Mouse (Mus musculus) lung, embryonic 15.5 days (tissue): ENCODE measurements at regions not wholly inside any gene's neighbourhood (a gene's known extent, or its start where the extent isn't known, plus 50 kb on each side); places are given as distances from the start of the nearest gene placed in this dataset.
"Not testable (repeated sequence)": the region's sequence is repeated elsewhere in the genome, so short reads cannot be mapped to it uniquely, and the experiment has no call there.

Source experiments
- ATAC-seq: fragments of 200-750 bp; cut with Nextera tagmentation; 2 replicates; pipeline ENCODE4 v1.8.0; 2017; ENCODE audit warnings: moderate number of reproducible peaks, borderline replicate concordance; ENCODE audit not compliant: low FRiP score, low TSS enrichment; ENCODE audit errors: extremely low read depth
- H3K27ac ChIP-seq: fragments of 300-500 bp; sonication (generic); 2 replicates; pipeline ENCODE4 v1.5.1; 2015; ENCODE audit warnings: moderate library complexity, mild to moderate bottlenecking, inconsistent platforms
- H3K27me3 ChIP-seq: fragments of 300-500 bp; sonication (generic); 2 replicates; pipeline ENCODE4 v1.6.1; 2015; ENCODE audit warnings: inconsistent platforms
- H3K36me3 ChIP-seq: fragments of 300-500 bp; sonication (generic); 2 replicates; pipeline ENCODE4 v1.6.1; 2015; ENCODE audit warnings: inconsistent platforms
- H3K4me1 ChIP-seq: fragments of 300-500 bp; sonication (generic); 2 replicates; pipeline ENCODE4 v1.6.1; 2015; ENCODE audit warnings: inconsistent platforms
- H3K4me2 ChIP-seq: fragments of 300-500 bp; sonication (generic); 2 replicates; pipeline ENCODE4 v1.6.1; 2015; ENCODE audit warnings: inconsistent platforms, mild to moderate bottlenecking, moderate library complexity
- H3K4me3 ChIP-seq: fragments of 300-500 bp; sonication (generic); 2 replicates; pipeline ENCODE4 v1.5.1; 2015; ENCODE audit warnings: mild to moderate bottlenecking, inconsistent platforms
- H3K9ac ChIP-seq: fragments of 300-500 bp; sonication (generic); 2 replicates; pipeline ENCODE4 v1.6.1; 2015; ENCODE audit warnings: inconsistent platforms
- H3K9me3 ChIP-seq: fragments of 300-500 bp; sonication (generic); 2 replicates; pipeline ENCODE4 v1.6.1; 2016; ENCODE audit warnings: inconsistent platforms
- WGBS: fragments of 180-500 bp; shearing (Covaris S2); methylation state at CpG from one replicate; pipeline ENCODE4 v1.1.7; 2015; 5-methylcytosine and 5-hydroxymethylcytosine counted together

DNA sequence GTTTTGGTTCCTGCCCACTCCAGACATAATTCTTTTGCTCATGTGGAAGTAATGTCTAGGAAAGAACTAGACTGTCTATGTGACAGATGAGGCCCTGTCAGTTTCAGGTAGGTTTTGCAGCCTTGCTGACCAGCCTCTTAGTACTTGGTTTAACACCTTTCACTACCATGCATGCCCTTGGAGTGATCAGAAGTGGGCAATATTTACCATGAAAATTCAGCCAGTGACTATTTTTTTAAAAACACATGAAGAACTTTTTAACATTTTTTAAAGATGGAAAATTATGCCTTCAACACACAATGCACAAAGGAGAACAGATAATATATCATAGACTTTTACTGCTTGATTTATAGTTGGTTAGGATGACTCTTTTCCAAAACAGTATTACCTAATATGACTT is 58.1 kb downstream of the Cox7c start:
- Histone ChIP-seq H3K4me2 (no peak overlapping the region), H3K27ac (no peak overlapping the region), H3K4me3 (no peak overlapping the region), H3K4me1 (no peaks in the 10 kb centered on the region), H3K9me3 (no peaks in the 10 kb centered on the region), H3K9ac (no peak overlapping the region), H3K27me3 (no peaks in the 10 kb centered on the region), H3K36me3 (no peaks in the 10 kb centered on the region)
- ATAC-seq = no peak

DNA sequence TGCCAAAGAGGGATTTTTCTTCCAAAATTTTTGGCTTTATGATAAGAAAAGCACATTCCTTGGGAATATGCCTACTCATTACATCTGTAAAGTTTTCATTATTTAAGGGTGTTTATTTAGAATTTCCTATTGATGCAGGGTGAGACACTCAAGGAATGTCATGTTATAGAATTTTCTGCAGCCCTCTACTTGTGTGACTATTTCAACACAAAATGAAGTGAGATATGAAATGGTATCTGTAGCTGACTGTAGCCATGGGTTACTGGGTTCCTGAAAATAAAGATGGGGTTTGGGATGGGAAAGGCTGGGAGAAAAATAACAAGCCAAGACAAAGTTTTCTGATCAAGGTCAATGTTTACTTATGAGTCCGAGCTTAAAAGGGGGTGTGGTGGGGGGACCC is 64.6 kb downstream of the Cox7c start:
- H3K27me3 ChIP-seq = no peaks in the 10 kb centered on the region
- H3K27ac ChIP-seq = 0 out of 2 replicates have a peak overlapping the region, but pooled peaks have one; percentile 11
- H3K9ac ChIP-seq = no peak overlapping the region
- no peak overlapping the region for H3K4me3 ChIP-seq
- no peak overlapping the region for H3K4me2 ChIP-seq
- WGBS = 11% methylated on average over 1 of the region's 1 CpGs
- H3K36me3 ChIP-seq = no peaks in the 10 kb centered on the region
- no peaks in the 10 kb centered on the region for H3K9me3 ChIP-seq
- no peaks in the 10 kb centered on the region for H3K4me1 ChIP-seq
- peak; percentile 90; the same call in 1 of the 2 replicates for ATAC-seq

DNA sequence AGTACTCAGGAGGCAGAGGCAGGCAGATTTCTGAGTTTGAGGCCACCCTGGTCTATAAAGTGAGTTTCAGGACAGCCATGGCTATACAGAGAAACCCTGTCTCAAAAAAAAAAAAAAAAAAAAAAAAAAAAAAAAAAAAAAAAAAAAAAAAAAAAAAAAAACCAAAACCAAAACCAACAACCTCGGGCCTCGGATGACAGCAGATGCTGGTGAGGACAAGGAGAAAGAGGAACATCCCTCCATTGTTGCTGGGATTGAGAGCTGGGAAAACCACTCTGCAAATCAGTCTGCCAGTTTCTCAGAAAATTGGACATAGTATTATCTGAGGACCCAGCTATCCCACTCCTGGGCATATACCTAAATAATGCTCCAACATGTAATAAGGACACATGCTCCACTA is 82.7 kb downstream of the Cox7c start:
- H3K4me3 ChIP-seq, H3K27me3 ChIP-seq, H3K27ac ChIP-seq, ATAC-seq, H3K9ac ChIP-seq, H3K4me2 ChIP-seq, H3K36me3 ChIP-seq, H3K4me1 ChIP-seq, H3K9me3 ChIP-seq: not testable (repeated sequence)
- 67% methylated on average over 2 of the region's 2 CpGs for WGBS

DNA sequence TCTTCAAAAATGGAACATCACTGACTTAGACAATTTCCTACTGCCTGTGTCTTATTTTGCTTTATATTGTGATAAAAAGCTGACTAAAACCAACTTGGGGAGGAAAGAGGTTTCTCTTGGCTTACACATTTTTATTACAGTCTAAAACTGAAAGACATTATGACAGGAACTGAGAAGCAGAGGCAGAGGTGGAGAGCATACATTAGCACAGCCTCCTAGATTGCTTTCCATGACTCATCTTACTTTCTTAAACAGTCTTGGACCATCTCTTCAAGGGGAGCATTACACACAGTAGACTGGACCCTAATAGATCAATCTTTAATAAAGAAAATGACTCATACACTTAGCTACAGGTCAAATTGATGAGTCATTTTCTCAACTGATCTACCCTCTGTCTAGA is 91.4 kb downstream of the Cox7c start:
- Histone ChIP-seq H3K4me1 (no peaks in the 10 kb centered on the region), H3K4me2 (no peak overlapping the region), H3K4me3 (no peak overlapping the region), H3K36me3 (no peaks in the 10 kb centered on the region), H3K27me3 (no peaks in the 10 kb centered on the region), H3K9me3 (no peaks in the 10 kb centered on the region), H3K27ac (no peak overlapping the region), H3K9ac (no peak overlapping the region)
- no peak for ATAC-seq

DNA sequence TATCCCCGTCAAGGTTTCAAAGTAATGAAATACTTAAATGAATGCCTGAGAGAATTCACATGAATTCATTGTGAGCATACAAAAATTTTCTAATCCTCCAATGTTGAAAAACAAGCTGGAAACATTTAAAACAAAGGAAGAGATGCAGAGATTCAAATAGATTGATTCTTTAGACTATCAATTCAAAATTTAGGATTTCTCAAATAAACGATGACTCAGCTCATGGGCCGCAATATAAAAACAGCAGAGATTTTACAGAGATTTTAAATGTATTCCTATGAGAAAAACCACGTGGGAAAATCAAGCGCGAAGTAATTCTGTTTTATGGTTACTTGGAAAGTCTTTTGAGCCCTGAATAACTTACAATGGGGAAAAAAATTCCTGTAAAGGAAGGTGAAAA is 93.8 kb downstream of the Cox7c start:
- WGBS = 84% methylated on average over 6 of the region's 6 CpGs
- Histone ChIP-seq H3K27me3 (no peaks in the 10 kb centered on the region), H3K36me3 (no peaks in the 10 kb centered on the region), H3K27ac (no peak overlapping the region), H3K9me3 (no peaks in the 10 kb centered on the region), H3K4me1 (no peaks in the 10 kb centered on the region), H3K4me2 (no peak overlapping the region), H3K9ac (no peak overlapping the region), H3K4me3 (no peak overlapping the region)
- no peak for ATAC-seq

DNA sequence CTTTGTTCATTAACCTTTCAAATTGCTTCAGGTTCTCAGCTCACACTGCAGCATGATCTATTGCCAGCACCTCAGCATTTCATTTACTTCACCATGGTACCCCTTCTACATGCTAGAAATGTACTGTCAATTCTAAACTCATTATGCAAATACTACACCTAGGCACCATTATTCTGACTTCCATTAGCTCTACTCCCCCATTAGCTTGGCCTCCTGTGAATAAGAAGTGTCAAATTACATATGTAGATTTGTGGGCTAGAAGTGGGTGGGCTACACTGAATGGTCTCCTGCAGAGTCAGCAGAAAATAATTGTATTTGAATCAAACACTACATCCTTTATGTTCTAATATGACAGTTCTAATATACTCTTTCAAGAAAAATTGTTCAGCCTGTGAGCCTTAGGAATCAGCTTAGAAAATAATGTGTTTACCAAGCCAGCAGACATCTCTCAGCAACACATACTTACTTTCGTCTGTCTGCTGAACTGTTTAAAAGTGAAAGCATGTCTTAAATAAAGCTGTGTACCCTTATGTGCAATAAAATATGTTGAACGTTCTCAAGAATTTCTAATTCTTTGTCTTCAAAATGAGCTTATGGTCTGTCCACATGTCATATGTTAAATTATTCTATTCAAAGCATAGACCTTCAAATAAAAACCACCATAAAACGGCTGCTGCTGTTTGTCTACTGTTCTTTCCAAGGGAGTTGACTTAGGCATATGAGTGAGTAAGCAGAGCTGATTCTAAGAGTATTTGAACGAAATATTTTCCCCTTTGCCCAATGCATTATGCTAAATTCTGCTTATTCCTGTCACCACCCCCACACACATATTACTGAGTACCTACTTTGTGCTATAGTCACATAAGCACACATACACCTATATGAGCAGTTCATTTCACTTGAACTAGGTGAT is 119.6 kb downstream of the Cox7c start:
- H3K4me1 ChIP-seq = no peaks in the 10 kb centered on the region
- no peak overlapping the region for H3K4me2 ChIP-seq
- no peaks in the 10 kb centered on the region for H3K9me3 ChIP-seq
- H3K27me3 ChIP-seq = no peaks in the 10 kb centered on the region
- H3K36me3 ChIP-seq = no peaks in the 10 kb centered on the region
- peak; percentile 91; the same call in 1 of the 2 replicates for ATAC-seq
- H3K4me3 ChIP-seq = no peak overlapping the region
- 29% methylated on average over 4 of the region's 4 CpGs for WGBS
- no peak overlapping the region for H3K9ac ChIP-seq
- H3K27ac ChIP-seq = peak overlapping the region; percentile 63; the same call in 1 of the 2 replicates

DNA sequence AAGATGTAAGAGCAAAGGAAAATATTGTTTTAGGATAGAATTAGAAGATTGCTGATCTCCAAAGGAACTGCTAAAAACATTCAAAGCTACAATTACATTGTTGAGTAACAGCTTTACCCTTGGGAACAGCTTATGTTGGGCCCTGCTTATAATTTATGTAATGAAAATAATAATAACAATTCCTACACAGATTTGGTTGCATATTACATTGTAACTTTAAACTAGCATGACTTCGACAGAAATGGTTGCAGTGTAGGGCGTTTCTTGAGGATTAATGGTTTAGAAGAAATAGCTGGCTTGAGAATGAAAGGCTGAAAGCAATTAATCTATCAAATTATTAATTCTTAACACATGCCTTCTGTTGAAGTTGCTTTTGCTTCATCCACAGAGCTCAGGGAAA is 120.4 kb downstream of the Cox7c start:
- H3K4me3 ChIP-seq = no peak overlapping the region

DNA sequence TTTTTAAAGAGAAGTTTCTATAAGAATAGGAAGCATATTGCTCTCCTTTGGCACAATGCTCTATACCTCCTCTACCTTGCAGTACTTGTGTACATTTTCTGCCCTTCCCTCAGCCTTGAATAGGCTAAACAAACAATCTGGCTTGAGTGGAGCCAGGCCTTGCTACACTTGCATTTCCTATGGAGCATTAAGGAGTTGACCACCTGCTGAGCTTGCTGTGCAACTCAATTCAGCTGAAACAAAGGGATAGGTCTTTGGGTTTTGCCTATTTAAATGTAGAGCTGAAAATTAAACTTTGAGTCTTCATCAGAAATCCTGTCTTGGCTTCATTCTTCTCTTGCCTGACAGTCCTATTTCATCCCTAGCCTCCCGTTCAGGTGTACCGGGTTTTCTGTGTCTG is 124.0 kb downstream of the Cox7c start:
- no peak for ATAC-seq
- Histone ChIP-seq H3K27me3 (no peaks in the 10 kb centered on the region), H3K9me3 (no peaks in the 10 kb centered on the region), H3K4me1 (no peaks in the 10 kb centered on the region), H3K4me2 (no peak overlapping the region), H3K4me3 (no peak overlapping the region), H3K27ac (no peak overlapping the region), H3K9ac (no peak overlapping the region), H3K36me3 (no peaks in the 10 kb centered on the region)
- 88% methylated on average over 2 of the region's 2 CpGs for WGBS

More for the DNA sequence above, 120.4 kb downstream of the Cox7c start:
- ATAC-seq = no peak
- no peaks in the 10 kb centered on the region for H3K27me3 ChIP-seq
- no peaks in the 10 kb centered on the region for H3K9me3 ChIP-seq
- H3K4me1 ChIP-seq = no peaks in the 10 kb centered on the region
- H3K4me2 ChIP-seq = no peak overlapping the region
- no peaks in the 10 kb centered on the region for H3K36me3 ChIP-seq
- peak overlapping the region; percentile 63; the same call in 1 of the 2 replicates for H3K27ac ChIP-seq
- no peak overlapping the region for H3K9ac ChIP-seq
- 49% methylated on average over 2 of the region's 2 CpGs for WGBS

DNA sequence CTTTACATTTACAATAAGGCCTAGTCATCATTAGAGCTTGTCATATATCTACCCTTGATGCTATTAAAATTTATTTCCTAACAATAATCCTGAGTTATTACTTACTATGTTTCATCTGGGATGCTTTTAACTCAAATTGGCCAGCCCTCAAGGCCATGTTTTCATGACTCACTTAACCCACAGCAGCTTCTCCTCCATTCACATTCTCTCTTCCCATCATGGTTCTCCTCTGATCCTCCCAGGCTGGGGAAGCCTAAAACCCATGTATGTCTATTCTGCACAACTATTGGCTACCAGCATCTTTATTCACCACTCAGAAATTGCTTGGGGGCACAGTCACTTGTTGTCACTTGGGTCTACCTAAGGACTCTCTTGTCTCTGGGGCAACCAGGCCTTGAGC is 144.9 kb downstream of the Cox7c start:
- Histone ChIP-seq H3K9me3 (no peaks in the 10 kb centered on the region), H3K36me3 (no peaks in the 10 kb centered on the region), H3K27me3 (no peaks in the 10 kb centered on the region), H3K27ac (no peak overlapping the region), H3K9ac (no peak overlapping the region), H3K4me3 (no peak overlapping the region), H3K4me2 (no peak overlapping the region), H3K4me1 (no peaks in the 10 kb centered on the region)
- ATAC-seq = no peak

DNA sequence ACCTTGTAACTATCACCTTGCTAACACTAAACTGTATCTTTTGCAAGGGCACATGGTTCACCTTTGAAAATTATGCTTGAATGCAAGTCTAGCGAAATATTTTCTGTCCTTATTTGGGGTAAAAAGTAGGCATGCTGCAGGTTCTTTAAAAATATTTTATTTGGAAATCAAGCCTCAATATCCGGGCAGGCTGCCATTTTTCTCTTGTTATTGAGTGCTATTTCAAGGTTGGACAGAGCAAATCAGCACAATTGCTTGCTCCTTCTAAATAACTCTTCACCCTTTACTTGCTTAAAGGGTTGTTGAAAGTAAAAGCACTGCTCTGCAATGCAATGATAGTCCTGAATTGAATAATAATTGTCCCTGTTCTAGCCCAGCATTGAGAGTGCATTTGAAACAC is 149.0 kb downstream of the Cox7c start:
- Histone ChIP-seq H3K9ac (no peak overlapping the region), H3K27me3 (no peaks in the 10 kb centered on the region), H3K36me3 (no peaks in the 10 kb centered on the region), H3K27ac (no peak overlapping the region), H3K9me3 (no peaks in the 10 kb centered on the region), H3K4me3 (no peak overlapping the region), H3K4me1 (no peaks in the 10 kb centered on the region), H3K4me2 (no peak overlapping the region)
- no peak for ATAC-seq
- WGBS = 52% methylated on average over 2 of the region's 2 CpGs

DNA sequence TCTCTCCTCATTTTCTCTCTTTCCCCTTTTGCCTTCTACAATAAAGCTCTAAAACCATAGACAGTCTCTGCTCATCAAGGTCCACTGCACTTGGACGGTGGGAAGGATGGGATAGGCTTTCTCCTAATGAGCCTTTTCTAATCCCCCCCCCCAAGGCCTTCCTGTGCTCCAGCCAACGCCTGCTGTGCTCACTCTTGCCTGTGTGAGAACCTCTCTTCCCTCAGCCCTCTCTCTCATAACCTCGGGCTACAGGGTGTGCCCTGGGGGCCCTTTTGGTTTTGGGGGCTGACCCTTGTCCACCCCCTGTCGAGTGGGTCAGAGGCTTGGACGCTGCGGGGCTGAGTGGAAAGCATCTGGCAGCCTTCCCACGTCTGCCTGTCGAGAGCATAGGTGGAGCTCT is 151.6 kb downstream of the Cox7c start:
- ATAC-seq = no peak
- Histone ChIP-seq H3K9me3 (no peaks in the 10 kb centered on the region), H3K4me3 (no peak overlapping the region), H3K4me2 (no peak overlapping the region), H3K27me3 (no peaks in the 10 kb centered on the region), H3K4me1 (no peaks in the 10 kb centered on the region), H3K9ac (no peak overlapping the region), H3K36me3 (no peaks in the 10 kb centered on the region), H3K27ac (no peak overlapping the region)
- WGBS = 38% methylated on average over 8 of the region's 8 CpGs

DNA sequence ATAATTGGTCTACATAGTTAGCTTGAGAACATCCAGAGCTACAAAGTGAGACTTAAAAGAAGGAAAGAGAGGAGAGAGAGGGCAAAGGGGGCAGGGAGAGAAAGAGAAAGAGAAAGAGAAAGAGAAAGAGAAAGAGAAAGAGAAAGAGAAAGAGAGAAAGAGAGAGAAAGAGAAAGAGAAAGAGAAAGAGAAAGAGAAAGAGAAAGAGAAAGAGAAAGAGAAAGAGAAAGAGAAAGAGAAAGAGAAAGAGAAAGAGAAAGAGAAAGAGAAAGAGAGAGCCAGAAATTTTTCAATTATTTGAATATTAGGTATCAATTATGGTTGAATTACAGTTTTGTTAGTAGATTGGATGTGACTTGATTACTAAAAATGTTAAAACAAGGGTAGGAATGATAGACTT is 156.9 kb downstream of the Cox7c start:
- ATAC-seq, H3K9me3 ChIP-seq, H3K27me3 ChIP-seq, H3K4me1 ChIP-seq, H3K36me3 ChIP-seq, H3K9ac ChIP-seq, H3K4me2 ChIP-seq, H3K4me3 ChIP-seq, H3K27ac ChIP-seq: not testable (repeated sequence)

DNA sequence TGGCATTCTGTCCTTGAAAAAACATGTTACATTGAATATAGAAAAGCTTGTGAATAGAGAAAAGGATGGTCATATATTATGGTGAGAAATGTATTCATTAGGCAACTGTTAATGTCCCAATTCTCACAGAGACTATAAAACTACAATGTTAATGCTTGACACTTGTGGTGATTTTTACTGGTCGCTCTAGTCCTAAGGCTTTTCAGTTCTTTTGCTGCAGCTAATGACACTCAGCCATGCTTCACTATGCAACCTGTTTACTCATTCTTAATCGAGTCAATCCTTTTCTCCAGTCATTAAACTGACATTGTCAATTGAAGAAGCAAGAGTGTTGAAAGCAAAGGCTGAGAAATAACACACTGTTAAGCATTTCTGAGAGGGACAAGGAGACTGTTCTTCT is 163.9 kb downstream of the Cox7c start:
- no peak overlapping the region for H3K27ac ChIP-seq
- H3K27me3 ChIP-seq = no peaks in the 10 kb centered on the region
- no peaks in the 10 kb centered on the region for H3K9me3 ChIP-seq
- H3K4me3 ChIP-seq = no peak overlapping the region
- no peaks in the 10 kb centered on the region for H3K36me3 ChIP-seq
- no peak for ATAC-seq
- no peaks in the 10 kb centered on the region for H3K4me1 ChIP-seq
- 79% methylated on average over 2 of the region's 2 CpGs for WGBS
- H3K9ac ChIP-seq = no peak overlapping the region
- no peak overlapping the region for H3K4me2 ChIP-seq
